Mouse (Mus musculus): ENCODE results near the gene Iffo2.
"Not testable (repeated sequence)": the region's sequence is repeated elsewhere in the genome, so short reads cannot be mapped to it uniquely, and the experiment has no call there.

Iffo2 gene

GRCm38 (mm10) chr4:139530248-139530647, at the start of gene Iffo2:
Iffo2 (plus strand) TSS chr4:139530548.
- DNase-seq (ENCODE audit: low spot score in 2 of 2): not testable (repeated sequence)

- DNase-seq (ENCODE audit: low spot score in 2 of 2): no peak
Measured at GRCm38 (mm10) chr4:139481400-139481799, 48.9 kb upstream of the Iffo2 start.

- DNase-seq (ENCODE audit: low spot score in 2 of 2): no peak
Measured at GRCm38 (mm10) chr4:139483461-139484105, 46.8 kb upstream of the Iffo2 start.

GRCm38 (mm10) chr4:139484496-139484895, 45.9 kb upstream of the Iffo2 start:
- DNase-seq (ENCODE audit: low spot score in 2 of 2): no peak

GRCm38 (mm10) chr4:139487085-139487484, 43.3 kb upstream of the Iffo2 start:
- no peak for DNase-seq (ENCODE audit: low spot score in 2 of 2)

GRCm38 (mm10) chr4:139488325-139488724, 42.0 kb upstream of the Iffo2 start:
- no peak for DNase-seq (ENCODE audit: low spot score in 2 of 2)

GRCm38 (mm10) chr4:139489946-139490345, 40.4 kb upstream of the Iffo2 start:
- DNase-seq (ENCODE audit: low spot score in 2 of 2): no peak

- DNase-seq (ENCODE audit: low spot score in 2 of 2): peak in 1 of 2 experiments; percentile 39
Measured at GRCm38 (mm10) chr4:139490413-139491055, 39.8 kb upstream of the Iffo2 start.

DNA sequence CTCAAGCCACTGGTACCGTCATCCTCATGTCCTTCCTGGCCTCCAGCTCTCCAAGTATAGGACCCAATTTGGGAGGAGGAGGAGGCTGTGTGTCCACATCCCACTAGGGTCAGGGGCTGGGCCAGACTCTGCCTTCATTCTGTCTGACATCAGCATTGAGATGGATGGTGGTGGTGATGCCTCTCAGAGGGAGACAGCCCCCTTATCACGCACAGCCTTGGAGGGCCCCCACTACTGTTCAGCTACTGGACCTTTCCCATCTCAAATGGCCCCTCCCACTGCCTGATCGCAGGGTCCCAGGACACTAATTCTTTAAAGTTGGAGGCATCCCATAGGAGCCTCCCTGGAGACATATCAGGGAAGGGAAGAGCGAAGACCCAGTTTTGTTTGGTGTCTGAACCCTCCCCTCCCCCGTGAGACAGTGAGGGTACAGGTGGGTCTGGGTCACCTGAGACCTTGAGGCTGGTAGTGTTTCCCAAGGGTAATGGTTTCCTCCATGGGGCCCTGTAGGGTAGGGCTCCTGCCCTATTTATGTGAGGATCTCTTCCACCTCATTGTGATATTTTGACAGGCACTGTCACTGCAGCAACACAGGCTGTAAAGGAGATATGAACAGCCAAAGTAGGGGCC, 38.7 kb upstream of the Iffo2 start:
- no peak for DNase-seq (ENCODE audit: low spot score in 2 of 2)

DNA sequence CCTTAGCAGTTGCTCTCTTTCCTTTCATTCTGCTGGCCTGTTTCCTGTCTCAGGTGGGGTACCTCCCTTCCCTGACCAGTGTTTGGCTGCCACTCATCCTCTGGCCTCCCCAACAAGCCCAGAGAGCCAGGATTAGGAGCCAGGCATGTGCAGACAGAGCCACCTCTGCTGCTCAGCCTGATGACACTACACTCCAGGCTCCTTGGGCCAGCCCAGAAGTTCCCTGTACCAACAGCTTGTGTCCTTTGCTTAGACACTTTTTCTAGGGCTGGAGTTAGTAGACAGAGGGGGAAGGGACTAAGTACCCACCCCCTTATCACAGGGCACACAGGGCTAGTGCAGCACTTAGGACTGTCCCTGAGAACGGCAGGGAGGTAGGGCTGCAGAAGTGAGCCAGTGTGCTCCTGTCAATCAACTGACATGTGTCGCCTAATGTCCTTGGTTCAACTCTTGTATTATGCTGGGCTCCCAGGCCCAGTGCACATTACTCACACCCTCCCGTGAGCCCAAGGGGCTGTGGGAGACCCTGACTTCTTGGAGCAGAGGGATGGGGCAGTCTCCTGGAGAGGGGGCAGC, 38.0 kb upstream of the Iffo2 start:
- DNase-seq (ENCODE audit: low spot score in 2 of 2): no peak

GRCm38 (mm10) chr4:139493227-139494025, 36.9 kb upstream of the Iffo2 start:
- DNase-seq (ENCODE audit: low spot score in 2 of 2): no peak

- DNase-seq (ENCODE audit: low spot score in 2 of 2): no peak
Measured at GRCm38 (mm10) chr4:139500814-139501213, 29.5 kb upstream of the Iffo2 start.

- no peak for DNase-seq (ENCODE audit: low spot score in 2 of 2)
Measured at GRCm38 (mm10) chr4:139501702-139502101, 28.6 kb upstream of the Iffo2 start.

DNA sequence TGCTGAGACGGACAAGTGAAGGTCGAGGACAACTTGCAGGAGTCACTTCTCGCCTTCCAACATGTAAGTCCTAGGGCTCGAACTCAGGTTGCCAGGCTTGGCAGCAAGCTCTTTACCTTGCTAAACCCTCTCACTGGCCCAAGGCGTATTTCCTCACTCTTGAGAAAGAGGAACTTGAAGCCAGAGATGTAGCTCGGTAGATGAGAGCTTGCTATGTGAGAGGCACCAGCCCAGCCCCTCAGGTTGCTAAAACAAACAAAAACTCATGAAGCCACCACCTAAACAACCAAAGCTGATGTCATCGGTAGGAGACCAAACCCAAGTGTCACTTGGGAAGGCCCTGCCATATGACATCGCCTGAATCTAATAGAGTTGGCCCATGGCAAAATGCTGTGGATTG, 26.4 kb upstream of the Iffo2 start:
- DNase-seq (ENCODE audit: low spot score in 2 of 2): no peak

GRCm38 (mm10) chr4:139505716-139506115, 24.6 kb upstream of the Iffo2 start:
- no peak for DNase-seq (ENCODE audit: low spot score in 2 of 2)

DNA sequence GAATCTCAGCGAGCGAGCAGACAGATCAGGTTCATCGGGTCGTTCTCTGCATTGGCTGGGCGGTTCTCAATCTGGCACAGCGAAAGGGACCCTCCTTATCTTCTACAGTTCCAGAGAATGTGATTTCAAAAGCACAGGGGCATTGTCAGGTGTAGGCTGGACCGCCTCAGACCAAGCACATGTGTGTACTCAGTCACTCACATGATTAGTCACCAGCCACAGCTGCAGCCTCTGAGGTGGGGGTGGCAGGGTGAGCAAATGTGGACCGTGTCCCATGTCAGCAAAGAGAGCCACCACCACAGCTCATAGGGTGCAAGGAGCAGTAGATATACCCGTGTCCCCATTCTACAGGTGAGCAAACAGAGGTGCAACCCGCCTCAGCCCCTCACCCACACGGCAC, 23.6 kb upstream of the Iffo2 start:
- no peak for DNase-seq (ENCODE audit: low spot score in 2 of 2)

GRCm38 (mm10) chr4:139509069-139509468, 21.3 kb upstream of the Iffo2 start:
- no peak for DNase-seq (ENCODE audit: low spot score in 2 of 2)

- no peak for DNase-seq (ENCODE audit: low spot score in 2 of 2)
Measured at GRCm38 (mm10) chr4:139511557-139511956, 18.8 kb upstream of the Iffo2 start.

DNA sequence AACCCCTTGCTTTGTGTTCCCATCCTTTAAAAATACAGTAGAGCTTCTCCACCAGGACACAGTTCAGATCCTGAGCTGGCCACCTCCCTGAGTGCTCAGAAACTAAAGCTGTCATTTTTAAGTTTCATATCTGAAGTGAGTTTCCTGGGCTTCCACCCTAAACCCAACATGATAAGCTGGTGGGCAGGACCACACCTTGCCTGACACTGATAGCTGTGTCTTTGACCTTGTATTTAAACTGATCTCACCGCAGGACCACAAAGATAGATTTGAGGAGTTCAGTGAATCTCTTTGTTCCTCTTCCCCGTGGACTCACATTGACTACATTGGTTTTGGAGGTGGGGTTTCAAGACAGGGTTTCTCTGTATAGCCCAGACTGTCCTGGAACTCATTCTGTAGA, 17.4 kb upstream of the Iffo2 start:
- DNase-seq (ENCODE audit: low spot score in 2 of 2): no peak

- no peak for DNase-seq (ENCODE audit: low spot score in 2 of 2)
Measured at GRCm38 (mm10) chr4:139519221-139519620, 11.1 kb upstream of the Iffo2 start.

GRCm38 (mm10) chr4:139521926-139522325, 8.4 kb upstream of the Iffo2 start:
- DNase-seq (ENCODE audit: low spot score in 2 of 2): peak in 1 of 2 experiments; percentile 68

DNA sequence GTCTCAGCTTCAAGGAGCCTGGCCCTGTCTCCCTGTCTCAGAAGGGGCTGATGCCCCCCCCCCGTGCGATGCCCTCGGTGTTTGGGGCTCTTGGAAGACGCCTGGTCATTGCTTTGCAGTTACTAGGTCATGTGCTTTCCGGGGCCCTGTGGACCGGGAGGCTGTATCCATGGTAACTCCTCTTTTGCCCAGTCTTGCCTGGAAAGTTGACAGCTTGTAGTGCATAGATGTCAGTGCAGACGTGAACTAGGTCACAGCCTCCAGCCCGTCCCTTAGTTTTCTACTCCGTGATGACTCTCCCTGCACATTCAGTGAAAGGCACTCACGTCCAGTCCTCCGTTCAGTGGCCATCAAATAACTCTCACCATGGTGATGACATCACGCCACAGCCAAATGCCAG, 3.9 kb upstream of the Iffo2 start:
- DNase-seq (ENCODE audit: low spot score in 2 of 2): no peak

Data from urinary bladder, postnatal 4 days (tissue).